Mouse (Mus musculus): ENCODE data around the gene BC051142. TPM values are rescaled to one million over a fixed set of nuclear protein-coding genes. Genes with fewer than 3 reads are reported as not detected.

BC051142 gene
- polyA plus RNA-seq (2012): not detected in 2 replicates

- no peak for TF ChIP-seq GATA1 (IDR thresholded peaks at IDR 0.05; ENCODE audit: low read length)
Measured at GRCm38 (mm10) chr17:34398711-34399393, at the start of gene BC051142. Gene BC051142, plus strand, starts transcription at chr17:34398820.

GRCm38 (mm10) chr17:34349429-34349828 is 49.2 kb upstream of the BC051142 start:
- TF ChIP-seq GATA1 (IDR thresholded peaks at IDR 0.05; ENCODE audit: low read length): no peak

- TF ChIP-seq GATA1 (IDR thresholded peaks at IDR 0.05; ENCODE audit: low read length): no peak
Measured at GRCm38 (mm10) chr17:34354539-34354938, 44.1 kb upstream of the BC051142 start, which contains the start of gene Btnl2. Gene Btnl2, plus strand, starts transcription at chr17:34354822.

- TF ChIP-seq GATA1 (IDR thresholded peaks at IDR 0.05; ENCODE audit: low read length): no peak
Measured at GRCm38 (mm10) chr17:34354940-34355339, 43.7 kb upstream of the BC051142 start.

- TF ChIP-seq GATA1 (IDR thresholded peaks at IDR 0.05; ENCODE audit: low read length): no peak
Measured at GRCm38 (mm10) chr17:34362954-34363546, 35.6 kb upstream of the BC051142 start.

GRCm38 (mm10) chr17:34363676-34364310 is 34.8 kb upstream of the BC051142 start:
- TF ChIP-seq GATA1 (IDR thresholded peaks at IDR 0.05; ENCODE audit: low read length): no peak

GRCm38 (mm10) chr17:34365031-34365430 is 33.6 kb upstream of the BC051142 start:
- no peak for TF ChIP-seq GATA1 (IDR thresholded peaks at IDR 0.05; ENCODE audit: low read length)

GRCm38 (mm10) chr17:34370563-34370962 is 28.1 kb upstream of the BC051142 start:
- TF ChIP-seq GATA1 (IDR thresholded peaks at IDR 0.05; ENCODE audit: low read length): no peak

GRCm38 (mm10) chr17:34373055-34373709 is 25.4 kb upstream of the BC051142 start:
- no peak for TF ChIP-seq GATA1 (IDR thresholded peaks at IDR 0.05; ENCODE audit: low read length)

GRCm38 (mm10) chr17:34376847-34377246 is 21.8 kb upstream of the BC051142 start, which contains the start of gene Btnl1:
Gene Btnl1, plus strand, starts transcription at chr17:34377132.
- no peak for TF ChIP-seq GATA1 (IDR thresholded peaks at IDR 0.05; ENCODE audit: low read length)

GRCm38 (mm10) chr17:34377450-34378209 is 21.0 kb upstream of the BC051142 start:
- TF ChIP-seq GATA1 (IDR thresholded peaks at IDR 0.05; ENCODE audit: low read length): no peak

- no peak for TF ChIP-seq GATA1 (IDR thresholded peaks at IDR 0.05; ENCODE audit: low read length)
Measured at GRCm38 (mm10) chr17:34378716-34379115, 19.9 kb upstream of the BC051142 start.

- no peak for TF ChIP-seq GATA1 (IDR thresholded peaks at IDR 0.05; ENCODE audit: low read length)
Measured at GRCm38 (mm10) chr17:34379451-34379850, 19.2 kb upstream of the BC051142 start.

GRCm38 (mm10) chr17:34381876-34382275 is 16.7 kb upstream of the BC051142 start:
- TF ChIP-seq GATA1 (IDR thresholded peaks at IDR 0.05; ENCODE audit: low read length): no peak

- no peak for TF ChIP-seq GATA1 (IDR thresholded peaks at IDR 0.05; ENCODE audit: low read length)
Measured at GRCm38 (mm10) chr17:34383212-34383611, 15.4 kb upstream of the BC051142 start.

Measured in G1E-ER4 (cell line).